Mouse (Mus musculus): ENCODE results near the gene Bhlha15. TPM values are rescaled to one million over a fixed set of nuclear protein-coding genes. Genes with fewer than 3 reads are reported as not detected.

Gene Bhlha15
- total RNA-seq (2021): under 1 TPM; 0.32 to 0.43 TPM

DNA sequence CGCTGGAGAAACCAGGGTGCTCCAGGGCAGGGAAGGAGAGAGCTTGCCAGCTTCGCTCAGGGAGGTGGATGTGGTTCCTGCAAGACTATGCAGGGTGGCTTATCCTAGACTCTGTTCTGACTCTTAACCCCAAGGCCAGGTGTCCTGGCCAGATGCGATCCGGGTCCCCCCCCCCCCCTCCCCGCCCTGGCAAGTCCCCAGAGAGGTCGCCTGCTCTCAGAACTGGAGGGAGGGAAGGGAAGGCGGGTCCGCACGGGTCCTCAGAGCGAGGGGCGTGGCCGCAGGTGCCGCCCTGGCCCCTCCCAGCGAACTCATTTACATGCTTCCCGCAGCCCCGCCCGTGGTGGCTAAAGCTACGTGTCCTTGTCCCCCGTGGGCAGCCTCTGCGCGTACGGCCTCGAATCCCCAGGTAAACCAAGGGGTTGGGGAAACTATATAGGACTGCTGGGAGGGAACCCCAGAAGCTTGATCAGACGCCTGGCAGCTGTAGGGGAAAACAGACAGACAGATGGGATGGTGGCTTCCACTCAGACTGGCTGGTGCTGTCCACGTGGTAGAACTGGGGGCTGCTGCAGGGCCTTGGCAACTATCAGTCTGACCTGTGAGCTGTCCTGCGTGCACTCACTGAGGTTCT, at the start of gene Bhlha15:
Gene Bhlha15 (plus strand): TSS at position 337 of the 634 bp plus-strand sequence.
- peak in 1 of 2 experiments; percentile 65 for DNase-seq (ENCODE audit: extremely low spot score in 1 of 2, low spot score in 2 of 2)
- intact Hi-C loops (cut with DNase I): no loop called here

DNA sequence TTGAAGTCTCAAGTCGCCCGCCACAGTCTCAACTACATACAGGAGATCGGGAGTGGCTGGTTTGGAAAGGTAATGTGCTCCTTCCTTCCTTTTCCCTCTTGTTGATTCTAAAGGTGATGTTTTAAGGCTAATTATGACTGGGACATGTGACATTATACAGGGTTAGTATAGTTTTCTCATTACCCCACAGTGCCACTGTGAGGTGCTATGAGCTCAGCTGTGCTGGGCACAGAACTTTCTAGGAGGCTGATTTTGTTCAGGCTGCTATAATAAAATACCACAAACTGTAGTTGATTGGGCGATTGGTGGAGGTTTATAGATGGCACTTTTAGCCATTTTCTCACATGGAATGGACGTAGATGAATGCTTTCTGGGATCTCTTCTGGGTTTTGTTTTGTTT, 46.6 kb upstream of the Bhlha15 start:
- intact Hi-C loops (cut with DNase I): no loop called here
- DNase-seq (ENCODE audit: extremely low spot score in 1 of 2, low spot score in 2 of 2): no peak

DNA sequence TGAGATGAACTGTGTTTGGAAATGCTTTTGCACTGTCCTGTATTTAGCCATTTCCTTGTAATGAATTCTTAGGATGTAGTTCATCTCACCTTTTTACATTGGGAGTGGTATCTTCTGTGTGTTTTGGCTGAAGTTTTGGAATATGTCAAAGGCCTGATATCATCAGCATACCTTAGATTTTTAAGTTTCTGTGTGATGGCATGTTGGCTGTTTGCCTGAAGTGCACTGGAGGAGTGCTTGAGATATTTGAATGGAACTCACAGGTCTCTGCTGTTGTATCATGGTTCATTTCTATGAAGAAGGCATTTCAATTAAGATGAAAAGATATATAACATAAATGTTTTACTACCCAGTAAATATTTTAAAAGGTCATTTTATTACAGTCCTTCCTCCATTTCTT, 43.2 kb upstream of the Bhlha15 start:
- intact Hi-C loops (cut with DNase I): loop anchor here (5.0 kb wide), 1 partner anchor 45 kb away; the partner anchor contains the start of gene Lmtk2
- DNase-seq (ENCODE audit: extremely low spot score in 1 of 2, low spot score in 2 of 2): no peak

DNA sequence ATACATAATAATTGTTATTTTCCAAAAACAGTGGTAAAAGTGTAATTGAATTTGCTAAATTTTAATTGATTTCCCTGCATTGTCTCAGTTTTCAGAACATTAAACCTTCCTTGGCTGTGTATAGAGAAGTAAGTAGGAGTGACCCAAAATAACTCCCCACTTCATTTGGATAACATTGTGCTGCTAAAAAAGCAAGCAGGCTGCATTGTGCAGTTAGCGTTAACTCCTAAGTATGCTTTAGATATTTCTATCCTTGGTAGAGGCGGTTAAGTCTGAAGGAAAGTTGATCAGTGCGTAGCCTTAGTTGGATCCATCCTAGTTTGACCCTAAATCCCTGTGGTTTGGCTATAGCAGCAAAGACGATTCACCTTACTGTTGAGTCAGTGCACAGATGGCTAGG, 40.6 kb upstream of the Bhlha15 start:
- intact Hi-C loops (cut with DNase I): loop anchor here (5.0 kb wide), 1 partner anchor 47 kb away; the partner anchor contains the start of gene Lmtk2
- DNase-seq (ENCODE audit: extremely low spot score in 1 of 2, low spot score in 2 of 2): no peak

DNA sequence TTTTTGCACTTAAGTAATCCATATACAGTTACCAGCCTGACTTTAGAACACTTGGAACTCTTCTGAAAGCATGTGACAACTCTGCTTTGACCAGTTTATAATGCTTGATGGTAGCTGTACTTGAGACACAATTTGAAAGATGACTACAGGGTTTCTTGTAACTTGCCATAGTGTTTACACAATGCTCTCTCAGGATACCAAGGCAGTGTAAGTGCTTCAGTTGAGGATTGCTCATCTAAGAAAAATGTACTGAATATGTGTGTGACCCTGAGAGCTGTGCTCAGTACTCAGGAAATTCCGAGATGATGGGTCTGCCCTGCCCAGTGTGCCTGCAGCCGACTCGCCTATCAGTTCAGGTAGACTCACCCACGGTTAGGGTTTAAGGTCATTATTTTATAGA, 38.8 kb upstream of the Bhlha15 start:
- intact Hi-C loops (cut with DNase I): no loop called here
- no peak for DNase-seq (ENCODE audit: extremely low spot score in 1 of 2, low spot score in 2 of 2)

DNA sequence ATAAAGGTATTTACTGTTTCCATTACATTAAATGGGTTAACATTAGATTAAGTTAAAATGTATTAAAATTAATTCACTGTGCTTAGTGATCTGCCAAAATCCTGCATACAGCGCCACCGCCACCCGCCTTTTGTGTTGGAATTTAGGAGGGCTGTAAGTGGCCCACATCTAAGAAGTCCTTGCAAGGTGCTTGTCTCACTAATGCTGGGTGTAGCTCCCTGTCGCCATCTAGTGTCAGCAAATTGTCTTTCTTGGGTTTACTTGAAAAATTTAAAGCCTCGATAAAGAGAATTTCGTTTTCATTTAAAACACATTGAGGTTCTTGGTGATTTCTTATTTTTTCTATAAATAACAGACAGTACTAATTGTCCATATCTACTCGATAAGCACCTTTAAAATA, 35.6 kb upstream of the Bhlha15 start:
- DNase-seq (ENCODE audit: extremely low spot score in 1 of 2, low spot score in 2 of 2): peak; percentile 66 to 79
- intact Hi-C loops (cut with DNase I): loop anchor here (2.0 kb wide), 1 partner anchor 114 kb away; no protein-coding TSS in a partner anchor

DNA sequence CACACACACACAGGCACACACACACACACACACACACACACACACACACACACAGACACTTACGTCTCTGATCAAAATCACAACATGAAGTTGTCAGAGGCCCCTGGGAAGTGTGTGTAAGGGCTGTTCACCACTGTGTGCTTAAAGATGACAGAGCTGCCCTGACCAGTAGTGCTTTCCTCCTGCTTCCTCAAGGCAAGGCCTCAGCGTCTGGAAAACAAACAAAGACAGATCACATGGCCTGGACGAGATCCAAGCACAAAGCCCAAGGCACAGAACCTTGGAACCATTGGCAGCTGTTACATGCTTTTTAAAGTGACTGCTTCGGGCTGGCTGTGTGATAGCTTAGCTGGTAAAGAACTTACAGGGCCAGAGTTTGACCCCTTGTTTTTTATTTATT, 31.5 kb upstream of the Bhlha15 start:
- intact Hi-C loops (cut with DNase I): no loop called here
- DNase-seq (ENCODE audit: extremely low spot score in 1 of 2, low spot score in 2 of 2): peak; percentile 63 to 77

DNA sequence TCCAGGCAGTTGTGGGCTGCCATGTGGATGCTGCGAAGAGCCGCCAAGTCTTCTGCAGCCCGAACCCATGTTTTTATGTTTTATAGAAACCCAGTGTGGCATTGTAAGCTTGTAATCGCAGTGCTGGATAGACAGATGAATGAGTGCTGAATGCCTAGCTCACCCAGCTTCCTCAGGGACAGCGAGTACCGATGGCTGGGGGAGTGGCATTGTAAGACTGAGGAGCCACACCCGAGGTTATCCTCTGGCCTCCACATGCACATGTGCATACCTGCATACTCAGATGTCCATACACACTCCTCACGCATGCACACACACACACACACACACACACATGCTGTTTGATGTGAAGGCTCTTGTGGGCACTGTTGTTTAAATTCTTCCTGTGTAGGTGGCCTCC, 30.9 kb upstream of the Bhlha15 start:
- no peak for DNase-seq (ENCODE audit: extremely low spot score in 1 of 2, low spot score in 2 of 2)
- intact Hi-C loops (cut with DNase I): no loop called here

DNA sequence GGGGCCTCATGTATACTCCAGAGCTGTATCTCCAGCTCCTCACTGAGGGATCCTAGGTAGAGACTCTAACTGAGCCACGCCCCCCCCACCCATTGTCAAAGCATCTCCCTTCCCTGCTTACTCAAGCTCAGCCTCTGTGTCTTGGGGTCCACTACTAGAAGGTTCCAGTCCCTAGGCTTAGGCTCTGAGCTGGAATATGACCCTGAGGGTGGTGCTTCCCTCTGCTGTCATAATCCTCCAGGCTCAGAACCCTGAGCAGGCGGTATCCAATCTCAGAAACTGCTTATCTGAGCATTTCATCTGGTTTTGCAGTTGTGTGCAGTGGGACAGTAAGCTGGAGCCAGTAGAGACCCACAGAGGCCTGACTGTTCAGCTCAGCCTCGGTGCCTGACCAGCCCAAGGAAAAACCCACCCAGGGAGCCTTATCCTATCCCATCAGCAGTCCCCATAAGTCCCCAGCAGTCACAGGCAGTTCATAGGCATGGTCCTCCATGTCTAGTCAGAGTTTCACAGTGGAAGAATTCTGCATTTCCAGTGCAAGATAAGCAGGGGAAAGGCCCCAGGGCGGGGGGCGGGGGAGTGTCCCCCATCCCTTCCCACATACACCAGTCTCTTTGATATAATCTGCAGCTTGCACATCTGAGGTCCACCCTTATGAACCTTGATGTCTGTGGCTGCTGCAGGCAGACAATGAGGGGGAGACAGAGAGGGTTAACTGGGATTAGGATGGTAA, 27.8 kb upstream of the Bhlha15 start:
- DNase-seq (ENCODE audit: extremely low spot score in 1 of 2, low spot score in 2 of 2): no peak
- intact Hi-C loops (cut with DNase I): no loop called here

DNA sequence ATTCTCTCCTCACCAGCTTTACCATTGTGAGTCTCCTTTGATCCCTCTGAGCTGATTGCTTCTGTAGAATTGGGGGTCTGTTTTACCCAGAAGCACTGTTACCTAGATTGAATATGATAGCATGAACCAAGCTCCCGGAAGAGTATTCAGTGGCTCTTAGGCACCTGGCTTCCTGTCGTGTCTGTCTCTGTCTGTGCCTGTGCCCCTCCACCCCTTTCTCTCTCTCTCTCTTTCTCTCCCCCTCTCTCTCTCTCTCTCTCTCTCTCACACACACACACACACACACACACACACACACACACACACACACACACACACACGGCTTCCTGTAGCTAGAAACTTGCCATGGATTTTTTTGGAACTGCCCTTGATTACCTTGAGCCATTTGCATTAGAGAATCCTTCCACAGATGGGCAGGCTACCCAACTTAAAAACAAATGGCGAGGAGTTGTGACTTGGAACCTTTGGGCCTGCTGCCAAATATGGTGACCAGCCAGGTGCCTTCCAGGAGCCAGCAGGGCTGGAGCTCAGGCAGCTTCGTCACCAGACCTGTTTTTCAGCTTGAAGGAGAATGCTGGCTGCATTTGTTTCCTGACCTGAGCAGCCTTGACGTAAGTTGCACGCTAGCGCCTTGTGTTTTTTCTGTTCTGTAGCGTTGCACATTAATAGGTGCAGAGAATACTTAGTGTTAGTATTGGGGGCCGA, 27.1 kb upstream of the Bhlha15 start:
- intact Hi-C loops (cut with DNase I): no loop called here
- DNase-seq (ENCODE audit: extremely low spot score in 1 of 2, low spot score in 2 of 2): no peak

DNA sequence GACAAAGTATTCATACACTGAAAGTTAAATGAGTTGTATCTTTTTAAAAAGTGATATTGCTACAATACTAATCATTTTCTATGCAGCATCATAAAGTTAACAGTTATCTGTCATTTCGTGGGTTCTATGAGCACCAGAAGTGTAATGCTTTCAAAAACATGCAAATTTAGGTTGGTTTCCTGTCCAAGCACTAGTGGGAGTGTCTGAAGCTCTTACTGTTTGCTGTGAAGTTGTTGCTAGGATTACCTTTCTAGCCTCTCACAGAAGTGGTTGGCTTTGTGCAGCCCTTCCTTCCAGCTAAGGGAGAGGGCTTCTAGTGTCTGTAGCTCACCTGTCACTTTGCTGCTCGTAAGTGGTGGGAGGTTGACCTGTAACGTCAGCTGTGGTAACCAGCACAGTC, 24.3 kb upstream of the Bhlha15 start:
- DNase-seq (ENCODE audit: extremely low spot score in 1 of 2, low spot score in 2 of 2): no peak
- intact Hi-C loops (cut with DNase I): no loop called here

DNA sequence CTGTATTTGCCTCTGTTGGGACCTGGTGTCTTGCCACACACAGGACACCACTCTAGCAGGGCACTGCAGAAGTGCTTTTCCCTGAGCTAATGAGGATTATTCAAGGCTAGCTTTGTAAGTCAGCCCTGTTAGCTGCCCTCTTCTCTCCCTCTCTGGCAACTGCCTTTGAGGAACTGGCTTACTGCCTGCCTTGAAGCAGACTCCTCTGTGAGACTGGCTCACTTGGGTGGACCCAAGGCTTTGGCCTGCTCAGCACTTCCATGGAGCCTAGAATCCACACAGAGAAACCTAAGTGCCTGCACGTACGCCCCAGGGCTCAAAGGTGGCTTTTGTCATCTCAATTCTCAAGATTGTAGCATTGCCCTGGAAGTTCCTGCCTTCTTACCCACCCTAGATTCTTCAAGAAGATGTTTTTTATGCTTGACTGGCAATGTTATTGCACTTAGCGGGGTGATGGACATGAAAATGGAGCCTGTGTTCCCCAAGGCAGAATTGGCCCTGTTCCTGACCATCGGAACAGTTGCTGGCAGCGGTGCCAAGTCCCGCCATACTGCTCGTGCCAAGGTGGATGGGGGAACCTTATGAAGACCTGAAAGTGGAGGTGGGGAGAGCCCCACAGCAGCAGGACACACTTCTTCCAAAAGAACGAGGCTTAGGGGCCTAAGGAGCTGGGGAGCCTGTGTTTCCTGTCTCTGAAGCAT, 20.7 kb upstream of the Bhlha15 start:
- peak in 1 of 2 experiments; percentile 24 for DNase-seq (ENCODE audit: extremely low spot score in 1 of 2, low spot score in 2 of 2)
- intact Hi-C loops (cut with DNase I): no loop called here

DNA sequence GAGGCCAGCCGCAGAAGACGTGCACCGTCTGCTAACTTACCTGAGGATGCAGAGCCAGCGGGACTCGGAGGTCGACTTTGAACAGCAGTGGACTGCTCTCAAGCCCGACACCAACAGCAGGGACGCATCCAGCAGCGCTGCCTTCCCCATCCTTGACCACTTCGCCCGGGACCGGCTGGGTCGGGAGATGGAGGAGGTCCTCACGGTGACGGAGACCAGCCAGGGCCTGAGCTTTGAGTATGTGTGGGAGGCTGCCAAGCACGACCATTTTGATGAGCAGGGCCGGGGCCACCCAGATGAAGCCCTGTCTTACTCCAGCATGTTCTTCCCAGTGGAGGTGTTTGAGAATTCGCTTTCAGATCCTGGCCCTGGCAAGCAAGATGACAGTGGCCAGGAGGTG, 16.4 kb upstream of the Bhlha15 start:
- intact Hi-C loops (cut with DNase I): no loop called here
- peak in 1 of 2 experiments; percentile 28 for DNase-seq (ENCODE audit: extremely low spot score in 1 of 2, low spot score in 2 of 2)

DNA sequence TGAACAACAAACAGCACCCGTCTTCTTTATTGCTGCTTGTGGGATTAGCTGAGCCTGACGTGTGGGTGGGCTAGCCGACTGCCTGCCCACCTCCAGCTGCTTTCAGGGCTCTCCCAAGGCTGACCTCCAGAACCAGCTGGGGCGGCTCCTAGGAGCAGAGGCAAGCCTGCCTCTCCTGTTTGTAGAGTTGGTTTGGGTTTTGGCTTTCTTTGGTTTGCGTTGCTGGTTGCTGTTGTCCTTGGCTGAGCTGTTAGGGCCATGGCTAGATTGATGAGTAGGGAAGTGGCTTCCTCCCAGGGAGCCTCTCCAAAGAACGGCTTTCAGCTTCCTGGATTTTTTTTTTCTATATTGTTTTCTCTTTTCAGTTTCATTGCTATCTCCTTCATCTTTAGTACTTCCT, 11.9 kb upstream of the Bhlha15 start:
- DNase-seq (ENCODE audit: extremely low spot score in 1 of 2, low spot score in 2 of 2): no peak
- intact Hi-C loops (cut with DNase I): no loop called here

DNA sequence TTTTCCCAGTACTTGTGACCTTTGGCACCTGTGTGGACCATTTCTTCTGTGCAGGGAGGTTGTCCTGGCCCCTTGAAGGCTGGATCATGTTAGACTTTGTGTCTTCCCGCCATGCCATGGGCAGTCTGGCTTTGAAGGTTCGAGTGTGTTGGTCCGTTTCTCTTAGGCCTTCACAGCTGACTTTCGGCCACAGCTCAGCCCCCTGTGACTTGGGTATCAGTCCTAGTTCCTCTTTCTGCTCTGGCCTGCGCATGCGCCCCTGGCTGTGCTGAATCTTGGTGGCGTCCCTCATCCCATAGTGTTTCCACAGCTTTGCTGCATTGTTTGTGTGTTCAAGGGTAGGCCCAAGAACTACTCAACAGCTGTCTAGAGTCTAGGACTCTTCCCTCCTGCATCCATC, 8.8 kb upstream of the Bhlha15 start:
- no peak for DNase-seq (ENCODE audit: extremely low spot score in 1 of 2, low spot score in 2 of 2)
- intact Hi-C loops (cut with DNase I): no loop called here

DNA sequence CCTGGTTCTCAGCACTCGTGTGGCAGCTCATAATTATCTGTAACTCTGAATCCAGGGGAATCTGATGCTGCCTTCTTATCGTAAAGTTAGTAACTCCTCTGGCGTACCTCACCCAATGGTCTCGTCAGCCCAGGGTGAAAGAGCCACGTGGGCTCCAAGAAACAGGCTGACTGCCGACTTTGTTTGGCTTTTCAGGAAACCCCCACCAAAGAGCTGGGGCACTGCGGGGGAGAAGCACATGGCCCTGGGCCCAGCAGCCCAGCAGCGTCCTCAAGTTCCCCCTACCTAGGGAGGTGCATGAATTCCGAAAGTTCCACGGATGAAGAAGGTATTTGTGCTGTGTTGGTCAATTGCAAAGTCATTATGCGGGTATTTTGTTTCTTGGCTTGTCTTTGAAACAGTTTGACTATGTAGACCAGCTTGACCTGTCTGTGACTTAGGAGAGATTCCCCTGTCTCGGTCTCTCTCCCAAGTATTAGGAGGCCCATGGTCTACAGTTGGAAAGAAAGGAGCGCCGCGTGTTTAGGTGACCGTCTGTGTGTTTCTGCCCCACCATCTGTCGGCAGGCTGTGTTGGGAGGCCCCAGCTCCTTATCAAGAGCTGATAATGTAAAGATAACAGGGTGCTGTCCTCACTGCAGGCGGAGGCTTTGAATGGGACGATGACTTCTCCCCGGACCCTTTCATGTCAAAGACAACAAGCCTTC, 7.4 kb upstream of the Bhlha15 start:
- intact Hi-C loops (cut with DNase I): no loop called here
- no peak for DNase-seq (ENCODE audit: extremely low spot score in 1 of 2, low spot score in 2 of 2)

DNA sequence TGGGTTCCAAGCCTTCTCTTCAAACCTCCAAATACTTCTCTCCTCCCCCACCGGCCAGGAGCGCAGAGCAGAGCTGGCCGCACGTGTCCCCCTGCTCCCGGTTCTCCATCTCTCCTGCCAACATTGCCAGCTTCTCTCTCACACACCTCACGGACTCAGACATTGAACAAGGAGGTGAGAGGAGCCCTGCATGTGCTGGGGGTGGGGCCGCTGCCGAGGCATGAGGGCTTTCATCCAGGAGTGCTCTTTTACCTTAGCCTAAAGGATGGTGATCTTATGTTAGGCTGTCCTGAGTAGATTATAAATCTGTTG, 6.9 kb upstream of the Bhlha15 start:
- intact Hi-C loops (cut with DNase I): no loop called here
- no peak for DNase-seq (ENCODE audit: extremely low spot score in 1 of 2, low spot score in 2 of 2)

DNA sequence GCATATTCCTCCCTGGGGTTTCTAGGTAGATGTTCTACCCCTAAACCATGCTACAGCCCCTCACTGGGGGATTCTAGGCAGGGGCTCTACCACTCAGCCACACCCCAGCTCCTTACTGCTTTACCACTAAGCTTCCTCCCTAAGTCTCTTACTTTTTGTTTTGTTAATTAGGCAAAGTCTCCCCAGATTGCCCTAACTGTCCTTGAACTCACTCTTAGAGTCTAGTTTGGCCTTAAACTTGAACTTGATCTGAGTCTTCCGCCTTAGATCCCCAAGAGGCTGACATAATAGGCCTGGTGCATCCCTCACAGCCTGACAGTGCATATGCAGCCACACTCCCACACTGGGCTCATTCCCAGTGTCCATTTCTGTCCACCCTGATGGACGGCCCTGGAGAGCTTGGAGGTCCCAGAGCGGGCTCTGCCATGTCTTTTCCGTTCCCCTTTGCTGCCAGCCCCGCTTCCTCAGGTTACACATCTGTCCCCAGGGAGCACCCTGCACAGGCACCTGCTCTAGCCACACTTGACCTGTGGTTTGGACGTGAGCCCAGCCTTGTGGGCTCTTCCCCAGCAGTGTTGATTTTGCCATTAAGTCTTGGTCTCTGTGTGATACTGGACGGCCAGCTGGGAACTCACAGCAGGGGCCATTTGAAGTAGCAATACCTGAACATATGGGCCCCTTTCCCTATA, 6.3 kb upstream of the Bhlha15 start:
- intact Hi-C loops (cut with DNase I): no loop called here
- no peak for DNase-seq (ENCODE audit: extremely low spot score in 1 of 2, low spot score in 2 of 2)

Measured in left cerebral cortex, postnatal 10 days (tissue).